Mouse (Mus musculus): Measurements from ENCODE around the gene Ifnl3. TPM values are rescaled to one million over a fixed set of nuclear protein-coding genes. Genes with fewer than 3 reads are reported as not detected.

Ifnl3 gene
- polyA plus RNA-seq, 1 experiment = not detected

GRCm38 (mm10) chr7:28560856-28561255 lies 38.2 kb downstream of the Ifnl3 start:
- Histone ChIP-seq H3K27ac (ENCODE audit: insufficient read depth, low read length) (no peak overlapping the region), H3K4me1 (ENCODE audit: control insufficient read depth, insufficient read depth, low read length) (no peaks in the 10 kb centered on the region), H3K4me3 (ENCODE audit: insufficient read depth, low read length) (no peak overlapping the region)
- TF ChIP-seq POLR2A (IDR thresholded peaks at IDR 0.05; ENCODE audit: extremely low read depth, insufficient read depth, low read length) (0 out of 2 replicates have a peak, but pooled peaks have one; percentile 17), CTCF (IDR thresholded peaks at IDR 0.05; ENCODE audit: extremely low read depth, insufficient read depth, low read length) (no peak)

GRCm38 (mm10) chr7:28561967-28562366 lies 39.3 kb downstream of the Ifnl3 start:
- TF ChIP-seq POLR2A (IDR thresholded peaks at IDR 0.05; ENCODE audit: extremely low read depth, insufficient read depth, low read length) (no peak), CTCF (IDR thresholded peaks at IDR 0.05; ENCODE audit: extremely low read depth, insufficient read depth, low read length) (no peak)
- Histone ChIP-seq H3K4me1 (ENCODE audit: control insufficient read depth, insufficient read depth, low read length) (no peaks in the 10 kb centered on the region), H3K4me3 (ENCODE audit: insufficient read depth, low read length) (no peak overlapping the region), H3K27ac (ENCODE audit: insufficient read depth, low read length) (no peak overlapping the region)

GRCm38 (mm10) chr7:28562371-28562770 lies 39.7 kb downstream of the Ifnl3 start:
- no peak overlapping the region for H3K27ac ChIP-seq (ENCODE audit: insufficient read depth, low read length)
- TF ChIP-seq POLR2A (IDR thresholded peaks at IDR 0.05; ENCODE audit: extremely low read depth, insufficient read depth, low read length) (no peak), CTCF (IDR thresholded peaks at IDR 0.05; ENCODE audit: extremely low read depth, insufficient read depth, low read length) (no peak)
- H3K4me3 ChIP-seq (ENCODE audit: insufficient read depth, low read length) = no peak overlapping the region
- H3K4me1 ChIP-seq (ENCODE audit: control insufficient read depth, insufficient read depth, low read length) = no peaks in the 10 kb centered on the region

GRCm38 (mm10) chr7:28562951-28563350 lies 40.3 kb downstream of the Ifnl3 start:
- no peak overlapping the region for H3K27ac ChIP-seq (ENCODE audit: insufficient read depth, low read length)
- H3K4me1 ChIP-seq (ENCODE audit: control insufficient read depth, insufficient read depth, low read length) = no peaks in the 10 kb centered on the region
- no peak for TF ChIP-seq POLR2A (IDR thresholded peaks at IDR 0.05; ENCODE audit: extremely low read depth, insufficient read depth, low read length)
- no peak for TF ChIP-seq CTCF (IDR thresholded peaks at IDR 0.05; ENCODE audit: extremely low read depth, insufficient read depth, low read length)
- H3K4me3 ChIP-seq (ENCODE audit: insufficient read depth, low read length) = no peak overlapping the region

GRCm38 (mm10) chr7:28565407-28565806 lies 42.8 kb downstream of the Ifnl3 start:
- Histone ChIP-seq H3K4me3 (ENCODE audit: insufficient read depth, low read length) (no peak overlapping the region), H3K27ac (ENCODE audit: insufficient read depth, low read length) (no peak overlapping the region), H3K4me1 (ENCODE audit: control insufficient read depth, insufficient read depth, low read length) (no peaks in the 10 kb centered on the region)
- TF ChIP-seq CTCF (IDR thresholded peaks at IDR 0.05; ENCODE audit: extremely low read depth, insufficient read depth, low read length) = no peak
- TF ChIP-seq POLR2A (IDR thresholded peaks at IDR 0.05; ENCODE audit: extremely low read depth, insufficient read depth, low read length) = no peak

GRCm38 (mm10) chr7:28567539-28567938 lies 44.9 kb downstream of the Ifnl3 start:
- no peak overlapping the region for H3K27ac ChIP-seq (ENCODE audit: insufficient read depth, low read length)
- H3K4me3 ChIP-seq (ENCODE audit: insufficient read depth, low read length) = no peak overlapping the region
- H3K4me1 ChIP-seq (ENCODE audit: control insufficient read depth, insufficient read depth, low read length) = peaks cover 2% of the 10 kb centered on the region; the same call in 1 of the 2 replicates
- TF ChIP-seq POLR2A (IDR thresholded peaks at IDR 0.05; ENCODE audit: extremely low read depth, insufficient read depth, low read length) (no peak), CTCF (IDR thresholded peaks at IDR 0.05; ENCODE audit: extremely low read depth, insufficient read depth, low read length) (no peak)

GRCm38 (mm10) chr7:28568253-28568652 lies 45.6 kb downstream of the Ifnl3 start:
- no peak overlapping the region for H3K27ac ChIP-seq (ENCODE audit: insufficient read depth, low read length)
- TF ChIP-seq POLR2A (IDR thresholded peaks at IDR 0.05; ENCODE audit: extremely low read depth, insufficient read depth, low read length) (no peak), CTCF (IDR thresholded peaks at IDR 0.05; ENCODE audit: extremely low read depth, insufficient read depth, low read length) (peak; percentile 70)
- no peak overlapping the region for H3K4me3 ChIP-seq (ENCODE audit: insufficient read depth, low read length)
- H3K4me1 ChIP-seq (ENCODE audit: control insufficient read depth, insufficient read depth, low read length) = peaks cover 2% of the 10 kb centered on the region; the same call in 1 of the 2 replicates

- Histone ChIP-seq H3K27ac (ENCODE audit: insufficient read depth, low read length) (no peak overlapping the region), H3K4me3 (ENCODE audit: insufficient read depth, low read length) (no peak overlapping the region), H3K4me1 (ENCODE audit: control insufficient read depth, insufficient read depth, low read length) (peaks cover 2% of the 10 kb centered on the region; the same call in 1 of the 2 replicates)
- TF ChIP-seq CTCF (IDR thresholded peaks at IDR 0.05; ENCODE audit: extremely low read depth, insufficient read depth, low read length) (no peak), POLR2A (IDR thresholded peaks at IDR 0.05; ENCODE audit: extremely low read depth, insufficient read depth, low read length) (no peak)
Measured at GRCm38 (mm10) chr7:28570291-28570981, 47.8 kb downstream of the Ifnl3 start.

- Histone ChIP-seq H3K27ac (ENCODE audit: insufficient read depth, low read length) (no peak overlapping the region), H3K4me3 (ENCODE audit: insufficient read depth, low read length) (no peak overlapping the region)
- TF ChIP-seq CTCF (IDR thresholded peaks at IDR 0.05; ENCODE audit: extremely low read depth, insufficient read depth, low read length) = no peak
- no peak for TF ChIP-seq POLR2A (IDR thresholded peaks at IDR 0.05; ENCODE audit: extremely low read depth, insufficient read depth, low read length)
Measured at GRCm38 (mm10) chr7:28570982-28571682, 48.5 kb downstream of the Ifnl3 start.

GRCm38 (mm10) chr7:28572689-28573088 lies 50.1 kb downstream of the Ifnl3 start:
- Histone ChIP-seq H3K27ac (ENCODE audit: insufficient read depth, low read length) (no peak overlapping the region), H3K4me1 (ENCODE audit: control insufficient read depth, insufficient read depth, low read length) (peaks cover 5% of the 10 kb centered on the region; the same call in 1 of the 2 replicates), H3K4me3 (ENCODE audit: insufficient read depth, low read length) (no peak overlapping the region)
- no peak for TF ChIP-seq CTCF (IDR thresholded peaks at IDR 0.05; ENCODE audit: extremely low read depth, insufficient read depth, low read length)
- no peak for TF ChIP-seq POLR2A (IDR thresholded peaks at IDR 0.05; ENCODE audit: extremely low read depth, insufficient read depth, low read length)

More at GRCm38 (mm10) chr7:28570982-28571682, 48.5 kb downstream of the Ifnl3 start:
- H3K4me1 ChIP-seq (ENCODE audit: control insufficient read depth, insufficient read depth, low read length) = peaks cover 2% of the 10 kb centered on the region; the same call in 1 of the 2 replicates

Measured in cortical plate, adult 2 months (tissue).